Mouse (Mus musculus) cerebellum, adult 9-10 months (tissue): ENCODE results near the gene Wipf2.
"Not testable (repeated sequence)": the region's sequence is repeated elsewhere in the genome, so short reads cannot be mapped to it uniquely, and the experiment has no call there.

Experiments
- DNase-seq: peaks from one replicate; pipeline ENCODE4 v3.0.0; 2022

Wipf2 gene

GRCm38 (mm10) chr11:98863028-98863750 lies at the start of gene Wipf2:
Wipf2 (plus strand) TSS chr11:98863638.
- peak; percentile 96 for DNase-seq

DNA sequence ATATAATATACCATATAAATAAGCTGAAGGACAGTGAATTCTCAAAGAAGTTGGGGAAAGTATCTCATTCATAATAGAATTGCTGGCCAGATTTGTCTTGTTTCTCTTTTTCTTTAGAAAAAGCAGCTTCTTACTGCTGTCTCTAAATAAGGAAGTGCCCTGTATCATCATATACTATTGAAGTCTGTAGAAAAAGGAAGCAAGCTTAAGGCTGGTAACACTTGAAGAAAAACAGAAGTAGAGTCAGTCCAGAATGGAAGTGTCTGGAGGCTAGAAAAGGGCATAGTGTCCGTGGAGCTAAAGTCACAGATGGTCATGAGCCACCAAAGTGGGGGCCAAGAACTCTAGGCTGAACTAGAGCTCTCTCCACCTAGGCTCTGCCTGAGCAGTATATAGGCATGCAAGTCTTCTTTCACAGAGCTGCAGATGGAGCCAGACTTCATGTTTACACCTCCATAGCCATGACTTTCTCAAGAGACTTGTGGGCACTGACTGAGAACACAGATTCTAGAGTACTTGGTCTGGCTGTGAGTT lies 46.7 kb upstream of the Wipf2 start:
- DNase-seq, result no peak

- DNase-seq, result no peak
Observed at GRCm38 (mm10) chr11:98820968-98821367, 42.5 kb upstream of the Wipf2 start.

- not testable (repeated sequence) for DNase-seq
Observed at GRCm38 (mm10) chr11:98826071-98826470, 37.4 kb upstream of the Wipf2 start.

DNA sequence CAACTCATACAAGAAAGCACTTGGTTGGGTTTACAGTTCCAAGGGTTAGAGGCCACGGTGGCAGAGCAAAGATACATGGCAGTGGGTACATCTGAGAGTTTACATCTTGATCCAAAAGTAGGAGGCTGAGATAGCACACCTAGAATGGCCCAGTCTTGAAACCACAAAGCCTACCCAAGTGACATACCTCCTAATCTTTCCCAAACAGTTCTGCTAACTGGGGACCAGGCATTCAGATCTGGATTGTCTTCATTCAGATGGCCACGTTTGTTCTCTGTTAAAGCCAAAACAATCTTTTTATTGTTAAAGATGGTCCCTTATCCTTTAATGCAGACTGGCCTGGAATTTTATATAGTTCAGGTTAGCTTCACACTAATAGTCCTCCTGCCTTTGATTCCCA lies 35.6 kb upstream of the Wipf2 start:
- no peak for DNase-seq

- peak; percentile 74 for DNase-seq
Observed at GRCm38 (mm10) chr11:98829091-98829775, 34.2 kb upstream of the Wipf2 start.

DNA sequence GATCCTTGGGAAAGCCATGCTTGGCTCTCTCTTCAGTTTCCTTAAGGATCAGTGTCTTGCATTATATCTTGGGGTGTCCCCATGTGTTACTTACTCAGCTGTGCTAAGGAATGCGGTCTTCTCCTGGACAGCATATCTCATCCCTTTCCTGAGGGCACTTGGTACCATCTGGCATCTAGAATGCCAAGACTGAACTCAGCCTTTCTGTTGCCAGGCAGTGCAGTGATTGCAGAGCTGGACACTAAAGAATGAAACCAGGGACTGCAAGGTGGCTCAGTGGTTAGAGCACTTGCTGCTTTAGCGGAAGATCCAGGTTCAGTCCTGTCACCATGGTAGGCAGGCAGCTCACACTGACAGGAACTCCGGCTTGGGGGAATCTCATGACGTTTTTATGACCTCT lies 33.6 kb upstream of the Wipf2 start:
- peak; percentile 65 for DNase-seq

- no peak for DNase-seq
Observed at GRCm38 (mm10) chr11:98835296-98835695, 28.1 kb upstream of the Wipf2 start.

DNA sequence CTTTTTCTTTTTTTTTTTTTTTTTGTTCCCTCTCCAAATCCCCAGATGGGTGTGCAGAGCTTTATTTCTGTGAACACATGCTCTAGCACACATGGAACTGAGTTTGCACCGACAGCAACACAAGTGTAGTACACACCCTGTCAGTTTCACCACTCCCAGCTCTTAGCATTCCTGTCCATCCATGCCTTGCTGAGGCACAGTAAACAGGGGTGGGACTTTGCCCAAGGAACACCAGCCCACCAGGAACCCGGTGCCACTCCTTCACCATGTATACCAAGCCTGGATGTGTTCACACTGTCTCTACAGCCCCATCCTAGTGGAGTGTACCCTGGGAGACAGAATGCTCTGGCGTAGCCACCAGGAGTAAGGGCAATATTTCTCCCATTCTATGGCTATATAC lies 27.7 kb upstream of the Wipf2 start:
- DNase-seq, result no peak

DNA sequence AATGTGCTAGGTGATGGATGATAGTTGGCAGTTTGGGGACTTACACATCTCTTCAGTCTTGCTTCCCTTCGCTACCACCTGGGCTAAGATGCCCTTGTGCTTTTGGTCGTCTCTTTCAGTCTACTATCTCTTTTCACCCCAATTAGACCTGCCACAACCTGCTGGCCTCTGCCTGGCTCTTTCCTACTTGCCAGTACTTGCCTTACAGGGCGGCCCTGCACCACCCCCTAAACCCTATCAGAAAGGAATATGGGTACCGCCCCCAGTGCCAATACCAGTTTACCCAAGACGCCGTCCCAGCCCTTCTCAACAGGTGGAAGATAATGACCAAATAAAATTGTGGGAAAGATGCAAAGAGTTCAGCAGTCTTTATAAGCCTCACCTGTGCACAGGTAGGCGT lies 27.3 kb upstream of the Wipf2 start:
- no peak for DNase-seq

- DNase-seq, result peak; percentile 85
Observed at GRCm38 (mm10) chr11:98836651-98837141, 26.7 kb upstream of the Wipf2 start, which contains the start of gene Rapgefl1. Rapgefl1 (plus strand) TSS chr11:98836785.

DNA sequence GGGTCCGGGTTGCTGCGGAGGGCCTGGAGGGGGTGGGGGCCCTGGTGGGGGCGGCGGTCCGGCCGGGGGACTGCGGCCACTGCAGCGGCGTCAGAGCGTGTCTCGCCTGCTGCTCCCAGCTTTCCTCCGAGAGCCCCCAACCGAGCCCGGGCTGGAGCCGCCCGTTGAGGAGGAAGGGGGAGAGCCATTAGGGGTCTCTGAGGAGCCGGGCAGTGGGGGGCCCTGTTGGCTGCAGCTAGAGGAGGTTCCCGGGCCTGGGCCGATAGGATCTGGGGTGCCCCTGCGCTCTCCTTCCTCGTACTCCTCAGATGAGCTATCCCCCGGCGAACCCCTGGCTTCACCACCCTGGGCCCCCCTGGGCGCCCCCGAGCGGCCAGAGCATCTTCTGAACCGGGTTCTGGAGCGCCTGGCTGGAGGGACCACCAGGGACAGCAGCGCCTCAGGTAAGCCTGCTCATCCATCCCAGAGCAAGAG lies 26.2 kb upstream of the Wipf2 start:
- peak; percentile 57 for DNase-seq

DNA sequence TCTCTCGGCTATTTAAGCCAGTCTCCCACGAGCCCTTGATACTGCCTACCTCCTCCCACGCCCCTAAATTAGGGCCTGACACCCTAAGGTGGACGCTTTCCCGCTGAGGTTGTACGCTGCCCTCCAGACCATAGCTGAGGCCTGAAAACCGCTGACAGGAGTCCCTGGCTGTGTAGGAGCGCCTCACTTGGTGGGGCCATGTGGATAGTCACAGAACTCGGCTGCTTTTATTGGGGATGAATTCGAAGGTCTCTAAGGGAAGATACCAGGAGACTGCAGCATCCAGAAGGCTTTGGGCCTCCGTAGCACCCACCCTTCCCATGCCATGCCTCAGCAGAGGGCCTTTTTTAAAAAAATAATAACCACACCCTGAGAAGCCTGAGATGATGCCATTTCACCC lies 25.5 kb upstream of the Wipf2 start:
- no peak for DNase-seq

GRCm38 (mm10) chr11:98838512-98838911 lies 24.9 kb upstream of the Wipf2 start:
- no peak for DNase-seq

DNA sequence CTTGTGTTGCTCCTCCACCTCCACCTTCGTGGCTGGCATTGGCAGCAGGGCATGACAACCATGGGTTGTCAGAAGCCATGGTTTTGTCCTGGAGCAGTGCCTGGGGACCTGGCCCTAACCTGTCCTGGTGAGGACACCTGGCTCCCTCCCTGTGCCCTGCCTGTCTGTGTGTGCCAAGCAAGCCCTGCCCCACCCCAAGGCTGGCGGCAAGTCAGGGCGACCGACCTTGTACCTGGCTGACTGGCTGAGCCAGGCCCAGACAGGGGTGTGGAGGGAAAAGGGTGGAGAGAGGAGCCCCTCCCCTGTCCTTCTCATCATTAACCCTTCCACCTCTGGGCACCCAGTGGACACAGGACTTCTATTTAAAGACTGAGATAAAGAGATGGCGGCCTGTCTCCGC lies 24.0 kb upstream of the Wipf2 start:
- peak; percentile 61 for DNase-seq

GRCm38 (mm10) chr11:98839897-98840296 lies 23.5 kb upstream of the Wipf2 start:
- no peak for DNase-seq

GRCm38 (mm10) chr11:98846016-98846415 lies 17.4 kb upstream of the Wipf2 start:
- DNase-seq, result peak; percentile 65

GRCm38 (mm10) chr11:98846865-98847604 lies 16.4 kb upstream of the Wipf2 start:
- no peak for DNase-seq

DNA sequence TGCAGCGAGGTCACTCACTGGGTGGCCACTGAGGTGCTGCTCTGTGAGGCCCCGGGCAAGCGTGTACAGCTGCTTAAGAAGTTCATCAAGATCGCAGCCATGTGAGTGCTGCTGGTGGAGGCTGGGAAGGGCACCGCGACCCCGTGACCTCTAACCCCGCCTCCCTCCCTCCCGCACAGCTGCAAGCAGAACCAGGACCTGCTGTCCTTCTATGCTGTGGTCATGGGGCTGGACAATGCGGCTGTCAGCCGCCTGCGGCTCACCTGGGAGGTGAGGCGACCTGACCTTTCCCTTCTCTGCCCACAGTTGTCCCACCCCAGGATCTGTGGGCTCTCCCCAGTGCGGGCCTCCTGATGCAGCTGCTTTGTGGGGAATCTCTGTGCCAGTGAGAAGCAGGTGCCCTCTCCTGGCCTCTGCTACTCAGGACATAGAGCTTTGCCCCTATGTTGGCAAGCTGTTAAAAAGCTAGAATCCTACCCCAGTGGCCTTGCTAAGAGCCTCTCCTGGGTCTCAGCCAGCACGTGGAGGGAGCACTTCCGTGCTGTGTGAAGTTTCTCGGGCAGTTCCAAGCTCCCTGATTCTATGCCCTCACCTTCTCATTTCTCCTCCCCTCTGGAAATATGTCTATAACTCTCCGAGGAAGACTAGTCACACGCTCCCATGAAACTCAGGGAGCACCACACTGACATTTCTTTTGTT lies 14.1 kb upstream of the Wipf2 start:
- no peak for DNase-seq

GRCm38 (mm10) chr11:98850100-98851093 lies 13.0 kb upstream of the Wipf2 start:
- no peak for DNase-seq

DNA sequence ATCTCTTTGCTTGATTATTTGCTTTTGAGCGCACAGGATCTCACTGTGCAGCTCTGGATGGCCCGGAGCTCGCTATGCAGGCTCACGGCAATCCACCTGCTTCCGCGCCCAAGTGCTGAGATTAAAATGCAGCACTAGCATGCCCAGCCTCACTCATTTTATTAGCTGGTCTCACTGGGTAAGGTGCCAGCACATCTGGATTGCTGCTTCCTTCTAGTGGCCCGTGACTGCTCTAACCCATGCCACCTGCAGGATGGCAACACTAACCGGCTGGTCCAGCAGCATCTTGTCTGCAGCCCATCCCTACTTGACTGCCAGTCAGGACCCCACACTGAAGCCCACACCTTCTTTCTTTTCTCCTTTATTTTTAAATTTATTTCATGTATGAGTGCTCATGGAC lies 9.3 kb upstream of the Wipf2 start:
- DNase-seq, result no peak
